Comparison of ENCODE assay signal across 17 mouse cellular contexts in genomic region chr12:77168367-77168766, GRCm38 (mm10).
"Had no signal": no experiment of that assay in that cellular context is flagged by ENCODE, and none has a peak within 500 bp of the region (broad histone marks: within the 10 kb centered on the region; RNA-seq: fewer than 3 reads in every experiment).

No protein-coding gene starts in this region.

- H3K4me1 ChIP-seq: lung, embryonic 15.5 days; megakaryocyte, embryonic 14.5 days; midbrain, embryonic 13.5 days; midbrain, embryonic 15.5 days; neural tube, embryonic 12.5 days; stomach, embryonic 15.5 days had no signal

- H3K4me2 ChIP-seq: lung, embryonic 15.5 days; midbrain, embryonic 11.5 days; midbrain, embryonic 13.5 days; midbrain, embryonic 15.5 days; neural tube, embryonic 12.5 days; stomach, embryonic 15.5 days had no signal

- ATAC-seq: lung, postnatal 0 days; midbrain, embryonic 13.5 days; midbrain, embryonic 15.5 days had no signal

- H3K36me3 ChIP-seq: lung, embryonic 15.5 days; midbrain, embryonic 13.5 days; midbrain, embryonic 15.5 days; neural tube, embryonic 12.5 days; stomach, embryonic 15.5 days had no signal

- H3K9ac ChIP-seq: lung, embryonic 15.5 days; midbrain, embryonic 13.5 days; midbrain, embryonic 15.5 days; neural tube, embryonic 12.5 days; stomach, embryonic 15.5 days had no signal

- H3K4me3 ChIP-seq: lung, embryonic 15.5 days; megakaryocyte, embryonic 14.5 days; midbrain, embryonic 13.5 days; midbrain, embryonic 15.5 days; neural tube, embryonic 12.5 days; stomach, embryonic 15.5 days had no signal

- H3K27me3 ChIP-seq: lung, embryonic 15.5 days; megakaryocyte, embryonic 14.5 days; midbrain, embryonic 13.5 days; midbrain, embryonic 15.5 days; neural tube, embryonic 12.5 days; stomach, embryonic 15.5 days had no signal

- DNase-seq: lung, adult 2 months; lung, postnatal 14 days; lung, postnatal 36 days; right cerebral cortex, postnatal 14 days; thymus, adult 2 months; thymus, postnatal 25 days; thymus, postnatal 4 days had no signal

- H3K9me3 ChIP-seq: lung, embryonic 15.5 days; megakaryocyte, embryonic 14.5 days; midbrain, embryonic 15.5 days; neural tube, embryonic 12.5 days; stomach, embryonic 15.5 days had no signal

- H3K27ac ChIP-seq: lung, embryonic 15.5 days; macrophage; midbrain, embryonic 13.5 days; midbrain, embryonic 15.5 days; neural tube, embryonic 12.5 days; stomach, embryonic 15.5 days; stomach, postnatal 0 days had no signal
